Mouse (Mus musculus) heart, adult 8-10 months (tissue): ENCODE data around the gene Arhgap15. TPM values are rescaled to one million over a fixed set of nuclear protein-coding genes. Genes with fewer than 3 reads are reported as not detected.

Experiments
- DNase-seq: peaks from one replicate; pipeline ENCODE4 v3.0.0; 2022; ENCODE audit warnings: low spot score
- total RNA-seq, 4 experiments: library from RNA; stranded (reverse); gene quantifications; 2 replicates each; pipeline ENCODE4 v1.2.4; 2022

The Arhgap15 gene
- total RNA-seq, 4 experiments from 2014 or later, result 0.41 to 1.1 (median 0.89) TPM

- DNase-seq, result no peak
Measured at GRCm38 (mm10) chr2:44438070-44438469, 689.4 kb downstream of the Arhgap15 start.

GRCm38 (mm10) chr2:44444938-44445337 lies 696.3 kb downstream of the Arhgap15 start:
- DNase-seq, result no peak

Other genes starting within 250 kb of the Arhgap15 start
- gene Kynu, start 193.5 kb upstream of the Arhgap15 start, total RNA-seq, result under 1 TPM in 1 of 4 experiments, not detected in 3; 0.19 TPM